Mouse (Mus musculus) E14TG2a.4 (cell line): ENCODE results near the gene Dhx33.

ENCODE experiments used
- CTCF ChIP-seq: conservative IDR thresholded peaks from 2 replicates; pipeline ENCODE4 v1.5.1; 2014; ENCODE audit warnings: low read length
- NANOG ChIP-seq: IDR thresholded peaks from 2 replicates; pipeline ENCODE4 v1.6.1; 2014; ENCODE audit warnings: borderline replicate concordance, low read length, mixed read lengths

- TF ChIP-seq CTCF, result no peak
- no peak for TF ChIP-seq NANOG
Observed at GRCm38 (mm10) chr11:71018416-71019200, 14.4 kb upstream of the Dhx33 start.
